In genomic region chr1:75253029-75253428, GRCm38 (mm10) we compare ENCODE assay signal across 15 mouse cellular contexts. TPM values are rescaled to one million over a fixed set of nuclear protein-coding genes. Genes with fewer than 3 reads are reported as not detected.
DNase-seq lines count a peak whose midpoint lies in the region; ATAC-seq and TF ChIP-seq lines count a peak whose summit lies in the region.
"Had no signal": no experiment of that assay in that cellular context is flagged by ENCODE, and none has a peak within 500 bp of the region (broad histone marks: within the 10 kb centered on the region; RNA-seq: fewer than 3 reads in every experiment).

No protein-coding gene starts in this region.

- DNase-seq in cerebellum, adult 18-20 months, result peak; percentile 23 to 45
- DNase-seq in left cerebral cortex, adult 2 months (ENCODE audit: extremely low spot score in 1 of 2, low spot score in 2 of 2), result no peak
- no peak for DNase-seq in left cerebral cortex, postnatal 25 days (ENCODE audit: low spot score in 2 of 2)
- peak; percentile 37 to 51 for DNase-seq in cerebellum, postnatal 10 days
- DNase-seq in right cerebral cortex, postnatal 14 days, result no peak
- no peak for DNase-seq in lung, postnatal 14 days
- DNase-seq: adrenal gland, adult 2 months; heart, postnatal 10 days; kidney, postnatal 14 days; liver, embryonic 13.5 days had no signal

- H3K9me3 ChIP-seq in E14TG2a.4 (ENCODE audit: low read length), result no peaks in the 10 kb centered on the region
- H3K9me3 ChIP-seq: liver, embryonic 13.5 days; stomach, embryonic 15.5 days had no signal

- H3K4me3 ChIP-seq in left cerebral cortex, adult 2 months, result no peak overlapping the region
- peak overlapping the region; percentile 62 for H3K4me3 ChIP-seq in E14TG2a.4 (replicated peaks; ENCODE audit: low read length)
- H3K4me3 ChIP-seq: liver, embryonic 13.5 days; stomach, embryonic 15.5 days had no signal

- intact Hi-C loops in left cerebral cortex, adult 2 months (cut with DNase I), result loop anchor here (5.0 kb wide), 2 partner anchors 36 to 71 kb away; partner anchors contain the start of genes Abcb6 and Tuba4a
- intact Hi-C loops in left cerebral cortex, postnatal 25 days (cut with DNase I), result no loop called here

- peaks cover 8% of the 10 kb centered on the region for H3K27me3 ChIP-seq in E14TG2a.4 (ENCODE audit: insufficient read depth, low read length)
- H3K27me3 ChIP-seq: stomach, embryonic 15.5 days had no signal

- H3K4me1 ChIP-seq in E14TG2a.4 (replicated peaks; ENCODE audit: low read depth, low read length), result peaks cover 42% of the 10 kb centered on the region

- H3K36me3 ChIP-seq in E14TG2a.4 (ENCODE audit: insufficient read depth, low read length), result no peaks in the 10 kb centered on the region
- H3K36me3 ChIP-seq: liver, embryonic 13.5 days; stomach, embryonic 15.5 days had no signal

- no peak for ATAC-seq in cerebellum, adult (ENCODE audit: insufficient number of reproducible peaks, low FRiP score, low TSS enrichment)

- no peak overlapping the region for H3K27ac ChIP-seq in left cerebral cortex, adult 2 months
- H3K27ac ChIP-seq: liver, embryonic 13.5 days; stomach, embryonic 15.5 days had no signal

- TF ChIP-seq CTCF in left cerebral cortex, adult 2 months (IDR thresholded peaks at IDR 0.05), result peak; percentile 43
- TF ChIP-seq CTCF in E14TG2a.4 (conservative IDR thresholded peaks at IDR 0.05; ENCODE audit: low read length), result peak; percentile 35

RNA-seq across cellular contexts. Expression of gene Ptprn, which starts 11.3 kb away (rescaled TPM):
- 100 to 1,000 TPM; 507 to 550 TPM for total RNA-seq in left cerebral cortex, adult 2 months (2021)
- total RNA-seq in left cerebral cortex, postnatal 25 days (2021), result 100 to 1,000 TPM; 491 to 494 TPM
- total RNA-seq: granulocyte monocyte progenitor cell, adult 5-6 weeks had no signal

RNA-seq across cellular contexts. Expression of gene Dnajb2, which starts 16.8 kb away (rescaled TPM):
- 100 to 1,000 TPM in 1 of 2 experiments, 10 to 100 TPM in 1; 93.6 to 102 TPM for total RNA-seq in left cerebral cortex, adult 2 months (2021)
- 10 to 100 TPM; 86.2 to 91.0 TPM for total RNA-seq in left cerebral cortex, postnatal 25 days (2021)

RNA-seq across cellular contexts. Expression of gene A630095N17Rik, which starts 21.1 kb away (rescaled TPM):
- total RNA-seq in left cerebral cortex, adult 2 months (2021), result not detected
- total RNA-seq in left cerebral cortex, postnatal 25 days (2021), result not detected
- total RNA-seq: adrenal gland, adult 2 months; heart, postnatal 10 days; layer of hippocampus, postnatal 25 days had no signal

RNA-seq across cellular contexts. Expression of gene Resp18, which starts 25.2 kb away (rescaled TPM):
- 100 to 1,000 TPM; 144 to 184 TPM for total RNA-seq in left cerebral cortex, adult 2 months (2021)
- total RNA-seq in left cerebral cortex, postnatal 25 days (2021), result 100 to 1,000 TPM; 115 to 126 TPM
- total RNA-seq: granulocyte monocyte progenitor cell, adult 5-6 weeks; heart, postnatal 10 days had no signal

RNA-seq across cellular contexts. Expression of gene Tuba4a, which starts 33.4 kb away (rescaled TPM):
- total RNA-seq in left cerebral cortex, adult 2 months (2021), result 100 to 1,000 TPM; 594 to 616 TPM
- total RNA-seq in left cerebral cortex, postnatal 25 days (2021), result 100 to 1,000 TPM; 682 to 699 TPM

Comparison
In these comparisons a context has a peak if more than half of its experiments do, and no peak if none do; other contexts are left out.
1. DNase-seq: peak in cerebellum, adult 18-20 months (2 of 2) and cerebellum, postnatal 10 days (2 of 2); none in left cerebral cortex, adult 2 months (0 of 2), left cerebral cortex, postnatal 25 days (0 of 2), right cerebral cortex, postnatal 14 days (single experiment) and lung, postnatal 14 days (single experiment).